Mouse (Mus musculus): ENCODE data around the gene Tecpr2. TPM values are rescaled to one million over a fixed set of nuclear protein-coding genes. Genes with fewer than 3 reads are reported as not detected.

Gene Tecpr2
- total and polyA plus RNA-seq, 2 experiments from 2014 or later = 4.9 to 22.9 TPM

DNA sequence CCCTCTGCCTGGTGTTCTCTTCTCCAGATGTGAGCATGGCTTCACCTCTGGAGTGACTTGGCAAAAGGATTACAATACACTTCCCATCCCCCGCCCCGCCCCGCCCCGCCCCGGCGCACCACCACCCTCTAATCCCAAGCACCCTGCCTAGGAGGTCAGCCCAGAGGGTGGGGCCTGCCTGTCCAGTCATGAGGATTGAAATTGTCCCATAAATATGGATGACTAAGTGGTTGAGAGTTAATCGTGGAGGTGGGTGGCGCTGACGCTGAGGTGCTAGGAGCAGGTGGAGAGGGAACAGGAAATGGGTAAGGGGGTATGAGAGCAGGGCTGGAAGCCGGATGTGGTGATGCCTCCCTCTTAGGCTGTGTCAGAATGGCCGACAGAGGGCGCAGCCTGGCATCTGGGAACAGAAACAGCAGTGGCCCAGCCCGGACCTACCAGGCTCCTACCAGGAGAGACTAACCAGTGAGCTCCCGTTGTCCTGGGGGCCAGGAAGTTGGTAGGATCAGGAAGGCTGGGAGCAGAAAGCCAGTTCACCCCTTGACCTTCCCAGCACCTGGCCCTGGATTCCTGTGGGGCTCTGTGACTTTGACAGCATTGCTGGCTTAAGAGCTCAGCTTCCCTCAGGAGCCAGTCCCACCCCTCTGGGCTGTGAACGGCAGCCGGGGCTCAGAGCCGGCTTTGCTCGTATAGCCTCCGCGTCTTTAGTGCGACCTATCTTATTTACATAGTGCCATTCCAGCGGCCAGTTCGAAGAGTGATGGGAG, 102.5 kb downstream of the Tecpr2 start:
- Histone ChIP-seq H3K36me3 (ENCODE audit: insufficient read depth, low read length) (no peaks in the 10 kb centered on the region), H3K4me2 (ENCODE audit: low read depth, low read length, poor library complexity, severe bottlenecking) (peak overlapping the region; percentile 60), H3K27ac (ENCODE audit: low read depth, low read length) (peak overlapping the region; percentile 38; the same call in 1 of the 2 replicates), H3K9ac (replicated peaks; ENCODE audit: low read length, poor library complexity, severe bottlenecking) (peak overlapping the region; percentile 24; the same call in 1 of the 2 replicates), H3K27me3 (ENCODE audit: insufficient read depth, low read length) (no peaks in the 10 kb centered on the region), H3K4me3 (ENCODE audit: low read depth, low read length) (peak overlapping the region; percentile 38), H3K4me1 (ENCODE audit: insufficient read depth, low read length) (no peaks in the 10 kb centered on the region), H3K9me3 (ENCODE audit: low read length) (no peaks in the 10 kb centered on the region)
- DNase-seq (ENCODE audit: low spot score) (peak; percentile 84), ATAC-seq (ENCODE audit: low FRiP score) (peak; percentile 87)
- 3% methylated on average over 23 of the region's 23 CpGs for WGBS
- TF ChIP-seq CTCF (IDR thresholded peaks at IDR 0.05) = peak; percentile 74

DNA sequence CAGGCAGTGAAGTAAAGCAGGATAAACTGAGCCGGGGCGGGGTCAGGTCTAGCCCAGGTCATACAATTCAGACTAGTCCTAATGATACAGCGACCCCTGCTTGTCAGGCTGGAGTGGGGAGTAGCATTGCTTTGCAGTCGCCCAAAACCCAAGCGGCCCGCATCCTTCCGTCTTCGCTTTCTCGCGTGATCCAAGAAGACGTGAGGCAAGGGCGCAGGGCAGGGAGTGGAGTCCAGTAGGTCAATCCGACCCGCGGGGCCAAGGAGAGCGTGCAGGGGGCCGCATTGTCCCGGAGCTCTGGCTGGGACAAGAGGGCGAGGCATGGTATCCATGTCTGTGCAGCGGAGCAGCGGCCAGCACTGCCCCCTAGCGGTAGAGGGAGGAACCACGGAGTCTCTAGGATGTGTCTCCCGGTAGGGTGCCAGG, 103.1 kb downstream of the Tecpr2 start:
- H3K4me3 ChIP-seq (ENCODE audit: low read depth, low read length) = peak overlapping the region; percentile 38
- peak overlapping the region; percentile 60 for H3K4me2 ChIP-seq (ENCODE audit: low read depth, low read length, poor library complexity, severe bottlenecking)
- no peaks in the 10 kb centered on the region for H3K4me1 ChIP-seq (ENCODE audit: insufficient read depth, low read length)
- DNase-seq (ENCODE audit: low spot score) (peak; percentile 88), ATAC-seq (ENCODE audit: low FRiP score) (peak; percentile 82)
- H3K9ac ChIP-seq (replicated peaks; ENCODE audit: low read length, poor library complexity, severe bottlenecking) = peak overlapping the region; percentile 63
- H3K27ac ChIP-seq (ENCODE audit: low read depth, low read length) = peak overlapping the region; percentile 38; the same call in 1 of the 2 replicates
- no peaks in the 10 kb centered on the region for H3K36me3 ChIP-seq (ENCODE audit: insufficient read depth, low read length)
- WGBS = under 1% methylated on average over 24 of the region's 24 CpGs
- H3K27me3 ChIP-seq (ENCODE audit: insufficient read depth, low read length) = no peaks in the 10 kb centered on the region
- TF ChIP-seq CTCF (IDR thresholded peaks at IDR 0.05) = peak; percentile 97
- no peaks in the 10 kb centered on the region for H3K9me3 ChIP-seq (ENCODE audit: low read length)

DNA sequence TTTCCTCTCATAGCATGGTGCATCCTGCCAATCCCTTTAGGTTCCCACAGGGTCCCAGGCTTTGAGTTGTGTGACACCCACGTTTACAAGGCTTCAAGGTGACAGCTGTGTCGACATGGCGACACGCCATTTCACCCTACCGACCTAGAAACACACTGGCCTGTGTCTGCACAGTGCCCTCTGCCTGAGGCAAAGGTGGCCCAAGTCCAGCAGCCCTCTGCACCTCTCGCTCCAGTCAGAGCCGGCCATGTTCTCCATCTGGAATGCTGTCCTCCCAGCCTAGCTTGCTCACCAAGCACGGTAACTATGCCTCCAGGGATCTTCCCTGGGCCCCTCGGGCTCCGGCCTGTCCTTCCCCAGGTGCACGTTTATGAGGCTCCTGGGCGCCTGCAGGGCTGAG, 103.7 kb downstream of the Tecpr2 start:
- ATAC-seq (ENCODE audit: low FRiP score) = no peak
- Histone ChIP-seq H3K36me3 (ENCODE audit: insufficient read depth, low read length) (no peaks in the 10 kb centered on the region), H3K27ac (ENCODE audit: low read depth, low read length) (no peak overlapping the region), H3K9me3 (ENCODE audit: low read length) (no peaks in the 10 kb centered on the region), H3K9ac (replicated peaks; ENCODE audit: low read length, poor library complexity, severe bottlenecking) (0 out of 2 replicates have a peak overlapping the region, but pooled peaks have one; percentile 63), H3K4me1 (ENCODE audit: insufficient read depth, low read length) (no peaks in the 10 kb centered on the region), H3K4me2 (ENCODE audit: low read depth, low read length, poor library complexity, severe bottlenecking) (peak overlapping the region; percentile 60), H3K27me3 (ENCODE audit: insufficient read depth, low read length) (no peaks in the 10 kb centered on the region), H3K4me3 (ENCODE audit: low read depth, low read length) (peak overlapping the region; percentile 38)
- TF ChIP-seq CTCF (IDR thresholded peaks at IDR 0.05) = no peak
- 82% methylated on average over 12 of the region's 12 CpGs for WGBS
- DNase-seq (ENCODE audit: low spot score) = no peak

DNA sequence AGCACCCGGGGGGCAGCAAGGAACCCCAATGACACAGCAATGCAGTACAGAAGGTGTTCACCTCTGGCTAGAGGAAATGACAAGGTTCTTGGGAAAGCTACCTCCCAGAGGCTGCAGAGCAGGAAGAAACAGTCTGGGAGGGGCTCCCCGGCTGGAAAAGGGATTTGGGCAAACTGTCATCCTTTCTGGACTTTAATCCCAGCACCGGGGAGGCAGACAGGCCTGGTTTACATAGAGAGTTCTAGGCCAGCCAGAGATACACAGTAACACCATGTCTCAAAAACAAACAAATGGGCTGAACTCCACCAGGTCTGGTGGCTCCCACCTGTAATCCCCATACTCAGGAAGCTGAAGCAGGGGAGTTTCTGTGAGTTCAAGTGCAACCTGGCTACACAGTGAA, 104.2 kb downstream of the Tecpr2 start:
- DNase-seq (ENCODE audit: low spot score) (no peak), ATAC-seq (ENCODE audit: low FRiP score) (no peak)
- no peak overlapping the region for H3K4me2 ChIP-seq (ENCODE audit: low read depth, low read length, poor library complexity, severe bottlenecking)
- no peak overlapping the region for H3K27ac ChIP-seq (ENCODE audit: low read depth, low read length)
- no peaks in the 10 kb centered on the region for H3K36me3 ChIP-seq (ENCODE audit: insufficient read depth, low read length)
- H3K9ac ChIP-seq (replicated peaks; ENCODE audit: low read length, poor library complexity, severe bottlenecking) = no peak overlapping the region
- no peaks in the 10 kb centered on the region for H3K4me1 ChIP-seq (ENCODE audit: insufficient read depth, low read length)
- no peaks in the 10 kb centered on the region for H3K27me3 ChIP-seq (ENCODE audit: insufficient read depth, low read length)
- H3K9me3 ChIP-seq (ENCODE audit: low read length) = no peaks in the 10 kb centered on the region
- H3K4me3 ChIP-seq (ENCODE audit: low read depth, low read length) = no peak overlapping the region
- TF ChIP-seq CTCF (IDR thresholded peaks at IDR 0.05) = no peak
- 85% methylated on average over 3 of the region's 3 CpGs for WGBS

DNA sequence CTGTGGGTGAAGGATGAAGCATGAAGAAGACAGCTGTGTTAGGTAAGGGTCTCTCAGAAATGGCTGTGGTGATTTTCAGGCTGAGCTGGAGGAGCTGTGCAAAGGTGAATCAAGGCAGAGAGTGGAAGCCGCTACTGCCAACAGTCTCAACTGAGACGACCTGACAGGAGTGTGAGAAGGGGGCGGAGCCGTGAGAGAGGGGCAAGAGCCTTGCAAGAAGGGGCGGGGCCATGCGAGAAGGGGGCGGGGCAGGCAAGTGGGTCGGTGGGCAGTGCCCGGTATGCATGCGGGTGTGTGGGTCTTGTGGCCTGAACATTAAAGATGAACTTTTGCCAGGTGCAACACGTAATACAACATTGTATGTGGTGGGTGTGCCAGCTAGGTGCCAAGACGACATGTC, 105.6 kb downstream of the Tecpr2 start:
- WGBS = 49% methylated on average over 12 of the region's 12 CpGs
- Histone ChIP-seq H3K4me1 (ENCODE audit: insufficient read depth, low read length) (no peaks in the 10 kb centered on the region), H3K9me3 (ENCODE audit: low read length) (no peaks in the 10 kb centered on the region), H3K36me3 (ENCODE audit: insufficient read depth, low read length) (no peaks in the 10 kb centered on the region), H3K27ac (ENCODE audit: low read depth, low read length) (no peak overlapping the region), H3K27me3 (ENCODE audit: insufficient read depth, low read length) (no peaks in the 10 kb centered on the region), H3K4me2 (ENCODE audit: low read depth, low read length, poor library complexity, severe bottlenecking) (no peak overlapping the region), H3K4me3 (ENCODE audit: low read depth, low read length) (no peak overlapping the region), H3K9ac (replicated peaks; ENCODE audit: low read length, poor library complexity, severe bottlenecking) (no peak overlapping the region)
- no peak for TF ChIP-seq CTCF (IDR thresholded peaks at IDR 0.05)
- no peak for ATAC-seq (ENCODE audit: low FRiP score)
- no peak for DNase-seq (ENCODE audit: low spot score)

DNA sequence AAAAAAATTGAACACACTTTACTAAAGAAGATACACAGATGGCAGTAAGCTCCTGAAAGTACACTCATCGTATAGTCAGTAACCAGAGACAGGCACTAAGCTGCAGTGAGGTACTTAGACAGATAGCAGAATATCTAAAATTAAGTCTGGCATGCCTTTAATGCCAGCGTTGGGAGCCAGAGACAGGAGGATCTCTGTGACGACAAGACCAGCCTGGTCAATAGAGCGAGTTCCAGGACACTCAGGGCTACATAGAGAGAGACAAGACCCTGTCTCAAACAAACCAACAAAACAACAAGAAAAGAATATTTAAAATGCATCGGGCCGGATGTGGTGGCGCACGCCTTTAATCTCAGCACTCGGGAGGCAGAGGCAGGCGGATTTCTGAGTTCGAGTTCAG, 109.0 kb downstream of the Tecpr2 start:
- Histone ChIP-seq H3K36me3 (ENCODE audit: insufficient read depth, low read length) (no peaks in the 10 kb centered on the region), H3K27me3 (ENCODE audit: insufficient read depth, low read length) (no peaks in the 10 kb centered on the region), H3K9ac (replicated peaks; ENCODE audit: low read length, poor library complexity, severe bottlenecking) (no peak overlapping the region), H3K27ac (ENCODE audit: low read depth, low read length) (no peak overlapping the region), H3K9me3 (ENCODE audit: low read length) (no peaks in the 10 kb centered on the region), H3K4me2 (ENCODE audit: low read depth, low read length, poor library complexity, severe bottlenecking) (no peak overlapping the region), H3K4me1 (ENCODE audit: insufficient read depth, low read length) (no peaks in the 10 kb centered on the region), H3K4me3 (ENCODE audit: low read depth, low read length) (no peak overlapping the region)
- WGBS = 98% methylated on average over 11 of the region's 11 CpGs
- DNase-seq (ENCODE audit: low spot score) (no peak), ATAC-seq (ENCODE audit: low FRiP score) (no peak)
- no peak for TF ChIP-seq CTCF (IDR thresholded peaks at IDR 0.05)
